Mouse (Mus musculus): Measurements from ENCODE around the gene Aven. TPM values are rescaled to one million over a fixed set of nuclear protein-coding genes. Genes with fewer than 3 reads are reported as not detected.
"Not testable (repeated sequence)": the region's sequence is repeated elsewhere in the genome, so short reads cannot be mapped to it uniquely, and the experiment has no call there.

Aven gene
- polyA plus RNA-seq (2015; fragmentation: Nextera tagmentation; extraction: Ambion mirVana) = 4.7 and 5.5 TPM in 2 replicates

GRCm38 (mm10) chr2:112492856-112493538 is at the start of gene Aven:
Aven (plus strand) TSS chr2:112492964.
- WGBS = under 1% methylated on average over 73 of the region's 87 CpGs
- peak; percentile 90 for ATAC-seq (ENCODE audit: insufficient number of reproducible peaks, low FRiP score, low TSS enrichment, low read depth)

GRCm38 (mm10) chr2:112443491-112443890 is 49.3 kb upstream of the Aven start:
- no peaks in the 10 kb centered on the region for H3K9me3 ChIP-seq
- 60% methylated on average over 2 of the region's 2 CpGs for WGBS
- no peak overlapping the region for H3K4me2 ChIP-seq
- H3K27ac ChIP-seq = no peak overlapping the region
- H3K9ac ChIP-seq = no peak overlapping the region
- no peaks in the 10 kb centered on the region for H3K4me1 ChIP-seq
- no peak overlapping the region for H3K4me3 ChIP-seq
- ATAC-seq (ENCODE audit: insufficient number of reproducible peaks, low FRiP score, low TSS enrichment, low read depth) = no peak
- H3K36me3 ChIP-seq = no peaks in the 10 kb centered on the region
- H3K27me3 ChIP-seq = no peaks in the 10 kb centered on the region

More at GRCm38 (mm10) chr2:112492856-112493538, at the start of gene Aven:
- H3K4me3 ChIP-seq = peak within 1 kb of the TSS; percentile 77
- peak within 1 kb of the TSS; percentile 99 for H3K27ac ChIP-seq
- peaks cover 11% of the 10 kb centered on the region for H3K4me1 ChIP-seq
- H3K27me3 ChIP-seq = no peaks in the 10 kb centered on the region
- H3K9ac ChIP-seq = peak within 1 kb of the TSS; percentile 98
- H3K4me2 ChIP-seq = peak within 1 kb of the TSS; percentile 69
- H3K36me3 ChIP-seq = no peaks in the 10 kb centered on the region
- no peaks in the 10 kb centered on the region for H3K9me3 ChIP-seq

- ATAC-seq (ENCODE audit: insufficient number of reproducible peaks, low FRiP score, low TSS enrichment, low read depth) = no peak
These were observed 47.3 kb upstream of the Aven start for GRCm38 (mm10) chr2:112445511-112445910.

GRCm38 (mm10) chr2:112448046-112448445 is 44.7 kb upstream of the Aven start:
- 72% methylated on average over 4 of the region's 4 CpGs for WGBS
- not testable (repeated sequence) for H3K4me3 ChIP-seq; H3K4me2 ChIP-seq; ATAC-seq (ENCODE audit: insufficient number of reproducible peaks, low FRiP score, low TSS enrichment, low read depth); H3K9ac ChIP-seq; H3K4me1 ChIP-seq; H3K9me3 ChIP-seq; H3K27me3 ChIP-seq; H3K36me3 ChIP-seq; H3K27ac ChIP-seq

More at GRCm38 (mm10) chr2:112445511-112445910, 47.3 kb upstream of the Aven start:
- H3K9ac ChIP-seq = no peak overlapping the region
- no peak overlapping the region for H3K27ac ChIP-seq
- H3K4me3 ChIP-seq = no peak overlapping the region
- H3K27me3 ChIP-seq = no peaks in the 10 kb centered on the region
- H3K36me3 ChIP-seq = no peaks in the 10 kb centered on the region
- no peaks in the 10 kb centered on the region for H3K9me3 ChIP-seq
- no peaks in the 10 kb centered on the region for H3K4me1 ChIP-seq
- no peak overlapping the region for H3K4me2 ChIP-seq

- Histone ChIP-seq H3K27me3 (no peaks in the 10 kb centered on the region), H3K4me1 (no peaks in the 10 kb centered on the region), H3K9ac (no peak overlapping the region), H3K9me3 (no peaks in the 10 kb centered on the region), H3K27ac (no peak overlapping the region), H3K36me3 (no peaks in the 10 kb centered on the region), H3K4me2 (no peak overlapping the region), H3K4me3 (no peak overlapping the region)
- ATAC-seq (ENCODE audit: insufficient number of reproducible peaks, low FRiP score, low TSS enrichment, low read depth) = no peak
These were observed 44.2 kb upstream of the Aven start for GRCm38 (mm10) chr2:112448510-112449059.

- ATAC-seq (ENCODE audit: insufficient number of reproducible peaks, low FRiP score, low TSS enrichment, low read depth) = no peak
- Histone ChIP-seq H3K4me3 (no peak overlapping the region), H3K36me3 (no peaks in the 10 kb centered on the region), H3K27ac (no peak overlapping the region), H3K9me3 (no peaks in the 10 kb centered on the region), H3K9ac (no peak overlapping the region), H3K4me1 (peaks cover 3% of the 10 kb centered on the region; the same call in 1 of the 2 replicates), H3K27me3 (no peaks in the 10 kb centered on the region), H3K4me2 (no peak overlapping the region)
- 32% methylated on average over 4 of the region's 4 CpGs for WGBS
These were observed 43.0 kb upstream of the Aven start for GRCm38 (mm10) chr2:112449597-112450296.

GRCm38 (mm10) chr2:112452513-112452912 is 40.3 kb upstream of the Aven start:
- H3K36me3 ChIP-seq; H3K4me3 ChIP-seq; H3K4me2 ChIP-seq; H3K9ac ChIP-seq; H3K27ac ChIP-seq; H3K27me3 ChIP-seq; H3K4me1 ChIP-seq; H3K9me3 ChIP-seq; ATAC-seq (ENCODE audit: insufficient number of reproducible peaks, low FRiP score, low TSS enrichment, low read depth): not testable (repeated sequence)

GRCm38 (mm10) chr2:112454125-112454861 is 38.5 kb upstream of the Aven start:
- 29% methylated on average over 17 of the region's 17 CpGs for WGBS
- H3K27me3 ChIP-seq = no peaks in the 10 kb centered on the region
- peak overlapping the region; percentile 56 for H3K4me2 ChIP-seq
- H3K9me3 ChIP-seq = no peaks in the 10 kb centered on the region
- peak overlapping the region; percentile 93 for H3K9ac ChIP-seq
- ATAC-seq (ENCODE audit: insufficient number of reproducible peaks, low FRiP score, low TSS enrichment, low read depth) = peak; percentile 21; the same call in 1 of the 2 replicates
- H3K36me3 ChIP-seq = 0 out of 2 replicates have a peak, but pooled peaks cover 2% of the 10 kb centered on the region
- peak overlapping the region; percentile 84 for H3K27ac ChIP-seq
- peak overlapping the region; percentile 73 for H3K4me3 ChIP-seq
- peaks cover 3% of the 10 kb centered on the region; the same call in 1 of the 2 replicates for H3K4me1 ChIP-seq

- Histone ChIP-seq H3K9ac (peak within 1 kb of the TSS; percentile 93), H3K9me3 (no peaks in the 10 kb centered on the region), H3K36me3 (peaks cover 5% of the 10 kb centered on the region; the same call in 1 of the 2 replicates), H3K4me2 (peak within 1 kb of the TSS; percentile 56), H3K4me3 (peak within 1 kb of the TSS; percentile 73), H3K4me1 (peaks cover 3% of the 10 kb centered on the region; the same call in 1 of the 2 replicates), H3K27ac (peak within 1 kb of the TSS; percentile 84), H3K27me3 (no peaks in the 10 kb centered on the region)
- peak; percentile 93 for ATAC-seq (ENCODE audit: insufficient number of reproducible peaks, low FRiP score, low TSS enrichment, low read depth)
- WGBS = under 1% methylated on average over 49 of the region's 49 CpGs
These were observed 37.8 kb upstream of the Aven start, which contains the start of gene Emc7 for GRCm38 (mm10) chr2:112454862-112455564. Emc7 (plus strand) TSS chr2:112454997.

GRCm38 (mm10) chr2:112460557-112460956 is 32.2 kb upstream of the Aven start:
- peaks cover 29% of the 10 kb centered on the region for H3K36me3 ChIP-seq
- ATAC-seq (ENCODE audit: insufficient number of reproducible peaks, low FRiP score, low TSS enrichment, low read depth) = no peak
- no peak overlapping the region for H3K4me3 ChIP-seq
- H3K9ac ChIP-seq = no peak overlapping the region
- no peak overlapping the region for H3K27ac ChIP-seq
- no peaks in the 10 kb centered on the region for H3K9me3 ChIP-seq
- H3K27me3 ChIP-seq = no peaks in the 10 kb centered on the region
- WGBS = 88% methylated on average over 3 of the region's 3 CpGs
- H3K4me1 ChIP-seq = no peaks in the 10 kb centered on the region; the same call in 1 of the 2 replicates
- no peak overlapping the region for H3K4me2 ChIP-seq

GRCm38 (mm10) chr2:112469542-112469941 is 23.2 kb upstream of the Aven start:
- H3K4me1 ChIP-seq = no peaks in the 10 kb centered on the region
- H3K4me2 ChIP-seq = no peak overlapping the region
- H3K36me3 ChIP-seq = peaks cover 39% of the 10 kb centered on the region
- H3K9ac ChIP-seq = no peak overlapping the region
- no peak for ATAC-seq (ENCODE audit: insufficient number of reproducible peaks, low FRiP score, low TSS enrichment, low read depth)
- H3K27me3 ChIP-seq = no peaks in the 10 kb centered on the region
- no peak overlapping the region for H3K27ac ChIP-seq
- no peaks in the 10 kb centered on the region for H3K9me3 ChIP-seq
- H3K4me3 ChIP-seq = no peak overlapping the region
